Mouse (Mus musculus) embryonic fibroblast, embryonic 13.5 days (primary cell): ENCODE data around the gene Ddi1.

Experiments used
- CTCF ChIP-seq: IDR thresholded peaks from 2 replicates; pipeline ENCODE4 v1.5.1; 2011; ENCODE audit warnings: mild to moderate bottlenecking, control low read depth, low read length, moderate library complexity, borderline replicate concordance; ENCODE audit not compliant: insufficient read depth
- POLR2A ChIP-seq: IDR thresholded peaks from 2 replicates; pipeline ENCODE4 v1.6.1; 2011; ENCODE audit warnings: low read depth, mild to moderate bottlenecking, control low read depth, low read length, moderate library complexity

GRCm38 (mm10) chr9:6304590-6304989 is 34.9 kb upstream of the Ddi1 start:
- no peak for TF ChIP-seq CTCF
- no peak for TF ChIP-seq POLR2A
